Mouse (Mus musculus): ENCODE results near the gene Copz1.

DNA sequence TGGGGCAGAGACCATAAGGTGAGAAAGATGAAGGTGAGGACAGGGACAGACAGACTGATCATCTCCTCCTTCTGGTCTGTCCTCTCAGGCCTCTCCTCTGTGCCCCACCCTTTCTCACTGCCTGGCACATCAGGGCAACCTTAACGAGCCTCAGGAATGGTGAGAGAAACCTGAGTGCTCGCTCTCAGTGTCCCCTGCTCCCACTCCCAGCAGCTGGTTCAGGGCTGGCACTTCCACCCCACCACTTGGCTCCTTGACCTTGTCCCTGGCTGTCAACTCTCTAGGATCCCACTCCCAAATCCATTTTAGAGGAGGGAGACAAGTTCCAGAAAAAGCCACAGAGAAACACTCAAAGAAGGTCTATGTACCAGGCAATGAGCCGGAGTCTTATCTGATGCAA lies 62.5 kb downstream of the Copz1 start:
- TF ChIP-seq CTCF (IDR thresholded peaks at IDR 0.05; ENCODE audit: low read depth, low read length) (no peak), POLR2A (IDR thresholded peaks at IDR 0.05; ENCODE audit: extremely low read depth, insufficient read depth, low read length) (no peak)

Data from liver, adult 2 months (tissue).